Mouse (Mus musculus) kidney, adult 2 months (tissue): ENCODE data around the gene Clk2. TPM values are rescaled to one million over a fixed set of nuclear protein-coding genes. Genes with fewer than 3 reads are reported as not detected.

Experiments used
- DNase-seq: peaks from one replicate; pipeline ENCODE4 v3.0.0; 2021
- H3K27ac ChIP-seq: fragments of 200-500 bp; 2 replicates; pipeline ENCODE4 v1.5.1; 2012; ENCODE audit warnings: low read depth, low read length, control low read depth, inconsistent platforms; ENCODE audit not compliant: insufficient read depth
- H3K27me3 ChIP-seq: fragments of 200-500 bp; replicated peaks from 2 replicates; pipeline ENCODE4 v1.6.1; 2012; ENCODE audit warnings: mild to moderate bottlenecking, moderate library complexity, low read length, inconsistent platforms; ENCODE audit not compliant: control insufficient read depth, insufficient read depth
- H3K36me3 ChIP-seq: fragments of 200-500 bp; 2 replicates; pipeline ENCODE4 v1.6.1; 2012; ENCODE audit warnings: mild to moderate bottlenecking, moderate library complexity, low read length, inconsistent platforms; ENCODE audit not compliant: control insufficient read depth, insufficient read depth
- H3K4me1 ChIP-seq: fragments of 200-500 bp; 2 replicates; pipeline ENCODE4 v1.6.1; 2011; ENCODE audit warnings: low read length; ENCODE audit not compliant: control insufficient read depth, insufficient read depth
- H3K4me3 ChIP-seq: fragments of 200-500 bp; 2 replicates; pipeline ENCODE4 v1.5.1; 2011; ENCODE audit warnings: mild to moderate bottlenecking, low read depth, low read length, control low read depth; ENCODE audit not compliant: insufficient read depth
- CTCF ChIP-seq: fragments of 200-500 bp; conservative IDR thresholded peaks from 2 replicates; pipeline ENCODE4 v1.5.1; 2011; ENCODE audit warnings: low read depth, mild to moderate bottlenecking, control low read depth, low read length, moderate library complexity, mixed read lengths; ENCODE audit not compliant: insufficient read depth, insufficient read length
- POLR2A ChIP-seq: fragments of 200-500 bp; IDR thresholded peaks from one replicate; pipeline ENCODE4 v1.6.1; 2011; ENCODE audit warnings: low read depth, low read length, control low read depth
- WGBS: fragments of 180-500 bp; shearing (Covaris S2); methylation state at CpG from one replicate; pipeline ENCODE4 v1.1.7; 2018; 5-methylcytosine and 5-hydroxymethylcytosine counted together
- polyA plus RNA-seq: library from polyadenylated mRNA; depleted of rRNA; stranded (reverse); fragments of >200 nt; gene quantifications from 2 replicates; pipeline ENCODE4 v1.2.3, GENCODE M21; 2012

Clk2 gene
- polyA plus RNA-seq, 1 experiment, result 37.8 TPM

- 80% methylated on average over 8 of the region's 8 CpGs for WGBS
- Histone ChIP-seq H3K4me3 (no peak overlapping the region), H3K36me3 (no peaks in the 10 kb centered on the region), H3K27me3 (no peaks in the 10 kb centered on the region), H3K4me1 (no peaks in the 10 kb centered on the region), H3K27ac (no peak overlapping the region)
- no peak for TF ChIP-seq CTCF
- DNase-seq, result no peak
These were observed 25.8 kb downstream of the Clk2 start for GRCm38 (mm10) chr3:89190436-89190835.

GRCm38 (mm10) chr3:89193351-89193750 is 28.8 kb downstream of the Clk2 start:
- WGBS, result 86% methylated on average over 1 of the region's 1 CpGs
- peaks cover 4% of the 10 kb centered on the region; the same call in 1 of the 2 replicates for H3K4me1 ChIP-seq
- no peaks in the 10 kb centered on the region for H3K36me3 ChIP-seq
- H3K27ac ChIP-seq, result no peak overlapping the region
- no peak for DNase-seq
- H3K27me3 ChIP-seq, result no peaks in the 10 kb centered on the region
- no peak overlapping the region for H3K4me3 ChIP-seq
- TF ChIP-seq POLR2A (no peak), CTCF (no peak)

- DNase-seq, result peak; percentile 47
- no peak overlapping the region for H3K4me3 ChIP-seq
- WGBS, result 89% methylated on average over 2 of the region's 2 CpGs
These were observed 29.3 kb downstream of the Clk2 start for GRCm38 (mm10) chr3:89193853-89194252.

GRCm38 (mm10) chr3:89195979-89196877 is 31.6 kb downstream of the Clk2 start:
- peaks cover 4% of the 10 kb centered on the region; the same call in 1 of the 2 replicates for H3K4me1 ChIP-seq
- TF ChIP-seq CTCF, result peak; percentile 61
- TF ChIP-seq POLR2A, result peak; percentile 37
- peak overlapping the region; percentile 62 for H3K4me3 ChIP-seq
- peak overlapping the region; percentile 78 for H3K27ac ChIP-seq
- H3K36me3 ChIP-seq, result no peaks in the 10 kb centered on the region
- no peaks in the 10 kb centered on the region for H3K27me3 ChIP-seq
- WGBS, result 5% methylated on average over 33 of the region's 33 CpGs
- DNase-seq, result peak; percentile 93

More at GRCm38 (mm10) chr3:89193853-89194252, 29.3 kb downstream of the Clk2 start:
- TF ChIP-seq POLR2A (no peak), CTCF (peak; percentile 34)
- Histone ChIP-seq H3K4me1 (peaks cover 4% of the 10 kb centered on the region; the same call in 1 of the 2 replicates), H3K27ac (no peak overlapping the region), H3K36me3 (no peaks in the 10 kb centered on the region), H3K27me3 (no peaks in the 10 kb centered on the region)

GRCm38 (mm10) chr3:89199839-89200238 is 35.2 kb downstream of the Clk2 start:
- Histone ChIP-seq H3K4me1 (peaks cover 8% of the 10 kb centered on the region; the same call in 1 of the 2 replicates), H3K27me3 (no peaks in the 10 kb centered on the region), H3K4me3 (no peak overlapping the region), H3K36me3 (no peaks in the 10 kb centered on the region; the same call in 1 of the 2 replicates), H3K27ac (no peak overlapping the region)
- DNase-seq, result no peak
- WGBS, result 77% methylated on average over 3 of the region's 3 CpGs
- no peak for TF ChIP-seq POLR2A
- no peak for TF ChIP-seq CTCF

GRCm38 (mm10) chr3:89202253-89203141 is 37.9 kb downstream of the Clk2 start, which contains the start of gene Gba:
Gene Gba (plus strand): TSS chr3:89202928.
- Histone ChIP-seq H3K27ac (peak within 1 kb of the TSS; percentile 82; the same call in 1 of the 2 replicates), H3K4me3 (peak within 1 kb of the TSS; percentile 83), H3K4me1 (peaks cover 4% of the 10 kb centered on the region; the same call in 1 of the 2 replicates), H3K27me3 (no peaks in the 10 kb centered on the region), H3K36me3 (no peaks in the 10 kb centered on the region; the same call in 1 of the 2 replicates)
- DNase-seq, result peak; percentile 91
- TF ChIP-seq CTCF (no peak), POLR2A (no peak)
- 22% methylated on average over 13 of the region's 13 CpGs for WGBS
